Mouse (Mus musculus) adipocyte (in vitro differentiated cells): ENCODE measurements around the gene Nip7.
"Not testable (repeated sequence)": the region's sequence is repeated elsewhere in the genome, so short reads cannot be mapped to it uniquely, and the experiment has no call there.

Experiments
- DNase-seq: peaks from one replicate; pipeline ENCODE4 v3.0.0-alpha.2; 2016; ENCODE audit warnings: low spot score

Nip7 gene

DNA sequence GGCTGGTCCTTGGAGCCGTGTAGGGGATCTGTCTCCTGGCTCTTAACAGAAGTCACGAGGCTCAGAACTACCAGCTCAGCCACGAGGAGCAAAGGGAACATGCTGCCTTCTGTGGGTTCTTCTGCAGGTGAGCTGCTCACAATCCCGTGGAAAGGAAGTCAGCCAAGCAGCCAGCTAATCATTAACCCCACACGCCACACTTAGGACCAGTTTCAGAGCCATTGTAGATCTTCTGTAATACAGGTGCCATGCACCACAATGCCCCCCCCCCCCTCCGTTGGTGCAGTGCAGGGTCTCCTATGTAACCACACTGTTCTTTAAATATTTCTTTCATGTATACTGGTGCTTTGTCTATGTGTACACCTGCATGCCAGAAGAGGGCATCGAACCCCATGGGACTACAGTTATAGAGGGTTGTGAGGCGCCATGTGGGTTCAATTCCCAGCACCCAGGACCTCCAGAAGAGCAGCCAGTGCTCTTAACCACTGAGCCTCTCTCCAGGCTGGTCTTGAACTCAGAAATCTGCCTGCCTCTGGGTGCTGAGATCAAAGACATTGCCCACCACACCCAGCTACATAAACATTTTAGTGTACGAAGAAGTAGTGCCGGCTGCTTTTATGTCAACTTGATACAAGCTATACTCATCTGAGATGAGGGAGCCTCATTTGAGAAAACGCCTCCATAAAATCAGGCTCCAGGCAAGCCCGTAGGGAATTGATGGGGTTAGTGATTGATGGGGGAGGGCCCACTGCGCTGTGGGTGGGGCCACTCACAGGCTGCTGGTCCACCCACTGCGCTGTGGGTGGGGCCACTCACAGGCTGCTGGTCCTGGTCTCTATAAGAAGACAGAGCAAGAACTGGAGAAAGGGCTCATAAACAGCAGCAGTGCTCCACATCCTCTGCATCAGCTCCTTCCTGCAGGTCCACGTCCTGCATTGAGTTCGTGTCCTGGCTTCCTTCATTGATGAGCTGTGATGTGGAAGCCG, 9.1 kb downstream of the Nip7 start, which contains the start of gene Tmed6:
Tmed6 (minus strand) TSS at position 134 of the 986 bp plus-strand sequence.
- DNase-seq, result no peak

- no peak for DNase-seq
Observed at GRCm38 (mm10) chr8:107073706-107074105, 17.0 kb downstream of the Nip7 start.

- DNase-seq, result no peak
Observed at GRCm38 (mm10) chr8:107074128-107074527, 17.5 kb downstream of the Nip7 start.

DNA sequence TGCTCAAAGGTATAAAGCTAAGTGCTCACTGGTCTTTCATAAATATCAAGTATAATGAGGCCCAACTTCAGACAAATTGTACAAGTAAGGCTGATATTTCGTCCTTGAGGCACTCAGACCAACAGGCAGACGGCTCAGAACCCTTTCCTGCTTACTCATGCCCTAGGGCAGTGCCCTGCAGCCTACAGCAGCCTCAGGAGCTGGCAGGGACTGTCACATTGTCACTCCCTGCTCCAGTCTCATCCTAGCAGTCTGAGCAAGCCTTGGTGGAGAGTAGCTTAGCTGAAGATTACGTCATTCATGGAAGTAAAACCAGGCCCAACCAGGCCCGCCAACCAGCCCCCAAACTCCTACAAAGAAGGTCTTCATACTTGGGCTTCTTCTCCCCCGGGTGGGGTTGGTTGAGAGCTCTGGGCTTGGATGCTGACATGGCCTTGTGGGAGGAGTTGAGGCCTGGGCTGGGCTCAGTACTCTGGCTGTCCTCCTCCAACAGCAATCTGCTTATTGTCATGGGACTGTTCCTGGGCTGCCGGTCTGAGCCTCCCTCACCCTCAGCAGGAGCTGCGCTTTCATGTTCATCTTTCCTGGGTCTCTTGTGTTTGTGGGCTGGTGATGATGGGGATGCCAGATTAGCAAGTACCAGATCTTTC, 19.7 kb downstream of the Nip7 start:
- DNase-seq, result no peak

DNA sequence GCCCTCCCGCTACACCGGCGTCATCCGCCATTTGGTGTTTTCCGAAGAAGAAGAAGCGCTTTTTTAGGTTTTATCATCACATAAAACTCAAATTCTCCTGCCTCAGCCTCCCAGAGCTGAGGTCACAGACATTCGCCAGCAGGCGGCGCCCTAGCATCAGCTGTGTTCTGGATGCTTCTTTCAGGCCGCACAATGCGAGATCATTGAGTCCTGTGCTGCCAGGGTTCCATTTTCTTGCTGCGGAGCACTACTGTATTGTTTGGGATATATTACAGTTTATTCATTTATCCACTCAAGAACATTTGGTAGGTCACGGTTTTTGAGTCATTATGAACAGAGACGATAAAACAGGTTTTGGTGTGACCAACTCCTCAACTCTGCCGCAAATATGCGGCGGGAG, 28.7 kb downstream of the Nip7 start:
- DNase-seq, result peak; percentile 21

- no peak for DNase-seq
Observed at GRCm38 (mm10) chr8:107086018-107086417, 29.3 kb downstream of the Nip7 start.

GRCm38 (mm10) chr8:107088526-107089063, 31.9 kb downstream of the Nip7 start:
- DNase-seq, result no peak

DNA sequence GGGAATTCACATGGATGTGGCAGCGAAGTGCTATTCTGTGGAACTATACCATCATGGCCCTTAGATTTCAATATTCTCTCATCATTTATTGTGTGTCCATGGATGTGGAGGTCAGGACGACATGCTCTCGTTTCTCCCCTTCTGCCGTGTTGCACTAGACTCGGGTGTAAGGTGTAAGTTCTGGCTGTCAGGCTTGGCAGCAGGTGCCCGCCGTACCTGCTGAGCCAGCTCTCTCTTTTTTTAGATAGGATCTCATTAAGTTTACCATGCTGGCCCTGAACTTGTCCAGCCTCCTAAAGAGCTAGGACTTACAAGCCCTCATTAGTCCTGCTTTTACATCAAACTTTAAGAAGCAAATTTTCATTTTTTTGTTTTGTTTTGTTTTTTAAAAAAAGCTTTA, 33.9 kb downstream of the Nip7 start:
- DNase-seq, result no peak

DNA sequence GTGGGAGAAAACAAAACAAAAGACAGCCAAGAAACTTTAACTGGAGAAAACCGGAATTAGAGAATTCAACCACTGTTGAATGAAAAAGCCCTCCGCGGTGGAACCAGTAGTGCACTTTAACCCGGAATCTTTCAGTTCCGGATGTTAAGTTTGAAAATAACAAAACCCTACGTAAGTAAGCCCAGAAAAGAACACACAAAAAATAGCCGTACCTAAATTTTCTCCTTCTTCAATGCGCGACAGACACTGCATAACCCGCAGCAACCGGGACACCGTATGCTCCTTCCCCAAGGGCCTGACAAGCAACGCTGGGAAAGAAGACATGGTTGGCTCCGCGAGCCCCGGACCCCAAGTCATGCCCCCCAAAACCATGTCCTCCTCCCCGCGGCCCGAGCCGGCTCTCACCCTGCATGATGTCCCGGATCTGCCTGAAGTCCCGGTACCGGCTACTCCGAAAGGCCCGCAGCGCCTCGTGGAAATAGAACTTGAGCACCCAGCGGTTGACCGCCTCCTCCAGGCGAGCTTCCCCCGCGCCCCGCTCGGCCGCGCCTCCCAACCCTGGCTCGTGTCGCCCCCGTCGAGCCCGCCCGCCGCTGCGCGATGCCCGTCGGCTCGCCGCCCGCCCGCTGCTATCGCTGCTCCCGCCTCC, 39.2 kb downstream of the Nip7 start:
- peak; percentile 61 for DNase-seq

GRCm38 (mm10) chr8:107096366-107097036, 39.8 kb downstream of the Nip7 start, which contains the start of gene Terf2:
TSS of gene Terf2 (minus strand) at chr8:107096547.
- peak; percentile 89 for DNase-seq

GRCm38 (mm10) chr8:107100635-107101034, 44.0 kb downstream of the Nip7 start:
- peak; percentile 69 for DNase-seq

GRCm38 (mm10) chr8:107104547-107104946, 47.9 kb downstream of the Nip7 start:
- peak; percentile 94 for DNase-seq

DNA sequence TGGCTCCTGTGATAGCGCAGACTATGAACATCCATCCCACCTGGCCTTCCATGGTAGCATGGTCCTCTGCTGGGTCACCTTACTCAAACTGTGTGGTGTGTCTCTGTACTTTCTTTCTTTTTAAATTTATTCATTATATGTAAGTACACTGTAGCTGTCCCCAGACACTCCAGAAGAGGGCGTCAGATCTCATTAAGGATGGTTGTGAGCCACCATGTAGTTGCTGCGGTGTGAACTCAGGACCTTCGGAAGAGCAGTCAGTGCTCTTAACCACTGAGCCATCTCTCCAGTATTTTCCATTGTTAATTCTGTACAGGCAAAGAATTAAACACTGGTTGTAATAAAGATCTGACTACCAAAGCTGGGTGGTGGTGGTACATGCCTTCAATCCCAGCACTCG, 51.4 kb downstream of the Nip7 start:
- DNase-seq, result not testable (repeated sequence)

DNA sequence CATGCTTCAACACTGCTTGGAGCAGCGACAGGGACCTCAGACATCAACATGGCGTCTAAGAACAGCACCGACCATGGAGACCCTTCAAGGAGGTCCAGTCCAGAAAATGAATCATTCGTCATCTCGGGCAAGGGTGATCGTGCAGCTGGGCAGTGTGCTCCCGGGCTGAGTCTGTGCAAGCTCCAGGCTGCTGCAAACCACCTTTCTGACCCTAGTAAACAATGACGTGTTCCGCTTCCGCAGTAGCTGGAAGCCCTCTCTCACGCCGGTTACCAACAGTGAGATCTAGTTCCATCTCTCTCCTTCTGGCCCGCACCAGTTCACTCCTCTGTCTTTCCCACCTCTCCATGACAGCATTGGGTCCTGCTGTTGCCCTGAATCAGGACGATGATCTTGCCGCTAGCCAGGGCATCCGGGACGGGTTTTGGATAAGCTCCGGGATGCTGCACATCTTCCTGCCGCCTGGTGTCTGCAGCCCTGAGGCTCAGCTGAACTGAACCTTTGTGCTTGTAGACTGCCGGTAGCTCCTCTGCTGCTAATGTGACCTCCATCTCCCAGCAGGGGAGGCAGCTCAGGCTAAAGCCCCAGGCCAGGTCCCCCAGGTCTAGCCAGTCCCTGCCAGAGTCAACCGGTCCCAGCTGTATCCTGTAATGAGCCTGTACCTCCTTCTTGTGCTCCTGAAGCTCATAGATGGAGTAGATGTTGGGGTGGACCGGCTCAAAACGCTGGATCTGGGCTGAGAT, 52.5 kb downstream of the Nip7 start:
- DNase-seq, result no peak

- DNase-seq, result no peak
Observed at GRCm38 (mm10) chr8:107109816-107110435, 53.2 kb downstream of the Nip7 start.
